Mouse (Mus musculus): ENCODE measurements around the gene Neurl4. TPM values are rescaled to one million over a fixed set of nuclear protein-coding genes. Genes with fewer than 3 reads are reported as not detected.

The Neurl4 gene
- polyA plus RNA-seq, 1 experiment from 2014 or later, result 18.7 TPM

DNA sequence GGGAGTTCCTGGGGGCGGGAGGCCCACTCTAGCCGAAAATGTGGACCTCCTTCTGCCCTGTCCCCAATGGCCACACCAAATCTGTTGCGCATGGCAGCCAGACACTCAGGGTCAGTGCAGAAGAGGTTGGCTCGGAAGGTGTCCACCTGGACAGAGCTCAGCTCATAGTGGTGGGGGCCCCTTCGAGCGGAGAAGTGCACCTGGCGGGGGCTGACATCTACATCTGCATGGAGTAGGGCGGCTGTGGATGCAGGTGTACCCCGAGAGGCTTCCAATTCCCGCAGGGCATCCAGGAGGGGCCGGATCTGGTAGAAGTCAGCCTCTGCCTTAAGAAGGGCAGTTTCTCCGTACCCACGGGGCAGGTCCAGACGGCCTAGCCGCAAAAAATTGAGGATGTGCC, 21.2 kb upstream of the Neurl4 start:
- 64% methylated on average over 15 of the region's 15 CpGs for WGBS
- no peak for ATAC-seq
- H3K4me1 ChIP-seq (ENCODE audit: control insufficient read depth, insufficient read depth, low read length), result peaks cover 12% of the 10 kb centered on the region; the same call in 1 of the 2 replicates
- peak overlapping the region; percentile 78 for H3K4me2 ChIP-seq (ENCODE audit: low read length)
- H3K27me3 ChIP-seq (ENCODE audit: control insufficient read depth, insufficient read depth, low read depth, low read length), result peaks cover 4% of the 10 kb centered on the region
- H3K27ac ChIP-seq (ENCODE audit: low read length), result no peak overlapping the region
- no peaks in the 10 kb centered on the region for H3K9me3 ChIP-seq (replicated peaks; ENCODE audit: control insufficient read depth, low read length, poor library complexity, severe bottlenecking)
- H3K36me3 ChIP-seq (ENCODE audit: control insufficient read depth, insufficient read depth, low read length), result no peaks in the 10 kb centered on the region
- no peak overlapping the region for H3K4me3 ChIP-seq (ENCODE audit: low read depth, low read length)
- no peak overlapping the region for H3K9ac ChIP-seq (ENCODE audit: low read depth, low read length)

GRCm38 (mm10) chr11:69880506-69880852, 20.4 kb upstream of the Neurl4 start:
- peak overlapping the region; percentile 43; the same call in 1 of the 2 replicates for H3K27ac ChIP-seq (ENCODE audit: low read length)
- H3K4me2 ChIP-seq (ENCODE audit: low read length), result peak overlapping the region; percentile 78
- peak overlapping the region; percentile 46 for H3K4me3 ChIP-seq (ENCODE audit: low read depth, low read length)
- ATAC-seq, result peak; percentile 56
- under 1% methylated on average over 18 of the region's 18 CpGs for WGBS
- H3K27me3 ChIP-seq (ENCODE audit: control insufficient read depth, insufficient read depth, low read depth, low read length), result peaks cover 4% of the 10 kb centered on the region
- no peaks in the 10 kb centered on the region for H3K36me3 ChIP-seq (ENCODE audit: control insufficient read depth, insufficient read depth, low read length)
- peak overlapping the region; percentile 51 for H3K9ac ChIP-seq (ENCODE audit: low read depth, low read length)
- H3K4me1 ChIP-seq (ENCODE audit: control insufficient read depth, insufficient read depth, low read length), result peaks cover 12% of the 10 kb centered on the region; the same call in 1 of the 2 replicates
- H3K9me3 ChIP-seq (replicated peaks; ENCODE audit: control insufficient read depth, low read length, poor library complexity, severe bottlenecking), result no peaks in the 10 kb centered on the region

- peak within 1 kb of the TSS; percentile 43 for H3K27ac ChIP-seq (ENCODE audit: low read length)
- peaks cover 12% of the 10 kb centered on the region; the same call in 1 of the 2 replicates for H3K4me1 ChIP-seq (ENCODE audit: control insufficient read depth, insufficient read depth, low read length)
- peak within 1 kb of the TSS; percentile 51 for H3K9ac ChIP-seq (ENCODE audit: low read depth, low read length)
- H3K27me3 ChIP-seq (ENCODE audit: control insufficient read depth, insufficient read depth, low read depth, low read length), result peaks cover 4% of the 10 kb centered on the region
- peak; percentile 82 for ATAC-seq
- H3K36me3 ChIP-seq (ENCODE audit: control insufficient read depth, insufficient read depth, low read length), result no peaks in the 10 kb centered on the region
- H3K9me3 ChIP-seq (replicated peaks; ENCODE audit: control insufficient read depth, low read length, poor library complexity, severe bottlenecking), result no peaks in the 10 kb centered on the region
- H3K4me3 ChIP-seq (ENCODE audit: low read depth, low read length), result peak within 1 kb of the TSS; percentile 46
- H3K4me2 ChIP-seq (ENCODE audit: low read length), result peak within 1 kb of the TSS; percentile 78
- 1% methylated on average over 46 of the region's 46 CpGs for WGBS
Observed at GRCm38 (mm10) chr11:69880853-69881603, 19.8 kb upstream of the Neurl4 start, which contains the start of gene Kctd11. TSS of gene Kctd11 (minus strand) at chr11:69881406.

DNA sequence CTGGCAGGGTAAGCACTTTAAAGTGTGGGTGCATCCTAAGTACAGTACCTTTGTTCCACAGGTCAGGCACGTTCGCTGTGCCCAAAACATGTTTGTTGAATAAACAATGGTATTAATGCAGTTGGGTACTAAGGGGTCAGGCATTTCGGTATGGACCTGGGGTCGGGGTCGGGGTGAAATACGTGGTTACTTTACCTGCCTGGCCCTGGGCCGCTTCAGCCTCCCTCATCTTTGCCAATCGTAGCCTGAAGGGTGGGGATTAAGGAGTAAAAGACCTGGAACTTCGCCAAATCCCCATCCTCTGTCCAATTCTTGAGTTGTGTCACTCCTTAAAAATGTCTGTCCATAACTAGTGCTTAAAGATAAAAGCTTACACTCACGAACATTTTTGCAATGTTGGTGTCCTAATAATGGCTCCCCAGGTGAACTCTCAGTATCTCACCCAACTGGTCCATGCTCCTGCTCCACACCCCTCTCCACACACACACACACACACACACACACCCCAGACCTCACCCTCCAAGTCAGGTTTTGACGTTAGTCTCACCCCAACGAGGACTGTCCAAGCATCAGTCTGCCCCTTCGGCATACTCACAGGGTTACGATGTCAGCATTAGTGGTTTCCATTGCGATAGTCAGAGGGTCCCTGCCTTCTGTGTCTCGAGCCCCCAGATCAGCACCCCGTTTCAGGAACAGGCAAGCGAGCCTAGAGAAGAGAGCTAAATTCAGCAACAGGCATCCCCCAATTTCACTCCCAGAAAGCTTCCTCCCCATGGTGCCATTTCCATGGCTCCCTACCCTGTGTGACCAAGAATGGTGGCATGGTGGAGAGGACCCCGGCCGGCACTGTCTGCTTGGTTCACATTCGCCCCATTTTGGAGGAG, 18.8 kb upstream of the Neurl4 start:
- no peaks in the 10 kb centered on the region for H3K36me3 ChIP-seq (ENCODE audit: control insufficient read depth, insufficient read depth, low read length)
- 59% methylated on average over 21 of the region's 21 CpGs for whole genome bisulfite sequencing
- H3K4me3 ChIP-seq (ENCODE audit: low read depth, low read length), result peak overlapping the region; percentile 46; the same call in 1 of the 2 replicates
- H3K4me2 ChIP-seq (ENCODE audit: low read length), result peak overlapping the region; percentile 78
- H3K9ac ChIP-seq (ENCODE audit: low read depth, low read length), result peak overlapping the region; percentile 51; the same call in 1 of the 2 replicates
- H3K27ac ChIP-seq (ENCODE audit: low read length), result no peak overlapping the region; the same call in 1 of the 2 replicates
- peaks cover 4% of the 10 kb centered on the region for H3K27me3 ChIP-seq (ENCODE audit: control insufficient read depth, insufficient read depth, low read depth, low read length)
- peaks cover 11% of the 10 kb centered on the region; the same call in 1 of the 2 replicates for H3K4me1 ChIP-seq (ENCODE audit: control insufficient read depth, insufficient read depth, low read length)
- no peak for ATAC-seq
- no peaks in the 10 kb centered on the region for H3K9me3 ChIP-seq (replicated peaks; ENCODE audit: control insufficient read depth, low read length, poor library complexity, severe bottlenecking)

- Histone ChIP-seq H3K36me3 (ENCODE audit: control insufficient read depth, insufficient read depth, low read length) (no peaks in the 10 kb centered on the region), H3K27me3 (ENCODE audit: control insufficient read depth, insufficient read depth, low read depth, low read length) (peaks cover 4% of the 10 kb centered on the region), H3K4me3 (ENCODE audit: low read depth, low read length) (no peak overlapping the region), H3K9me3 (replicated peaks; ENCODE audit: control insufficient read depth, low read length, poor library complexity, severe bottlenecking) (no peaks in the 10 kb centered on the region), H3K4me1 (ENCODE audit: control insufficient read depth, insufficient read depth, low read length) (peaks cover 10% of the 10 kb centered on the region; the same call in 1 of the 2 replicates), H3K27ac (ENCODE audit: low read length) (no peak overlapping the region), H3K4me2 (ENCODE audit: low read length) (no peak overlapping the region), H3K9ac (ENCODE audit: low read depth, low read length) (no peak overlapping the region)
- ATAC-seq, result no peak
- 67% methylated on average over 4 of the region's 4 CpGs for WGBS
Observed at GRCm38 (mm10) chr11:69883066-69883465, 17.8 kb upstream of the Neurl4 start.

GRCm38 (mm10) chr11:69883527-69884151, 17.2 kb upstream of the Neurl4 start:
- no peak overlapping the region for H3K4me3 ChIP-seq (ENCODE audit: low read depth, low read length)
- no peak overlapping the region for H3K9ac ChIP-seq (ENCODE audit: low read depth, low read length)
- no peak for ATAC-seq
- no peak overlapping the region for H3K27ac ChIP-seq (ENCODE audit: low read length)
- H3K36me3 ChIP-seq (ENCODE audit: control insufficient read depth, insufficient read depth, low read length), result no peaks in the 10 kb centered on the region
- H3K27me3 ChIP-seq (ENCODE audit: control insufficient read depth, insufficient read depth, low read depth, low read length), result peaks cover 4% of the 10 kb centered on the region
- no peaks in the 10 kb centered on the region for H3K9me3 ChIP-seq (replicated peaks; ENCODE audit: control insufficient read depth, low read length, poor library complexity, severe bottlenecking)
- 89% methylated on average over 8 of the region's 8 CpGs for whole genome bisulfite sequencing
- H3K4me1 ChIP-seq (ENCODE audit: control insufficient read depth, insufficient read depth, low read length), result peaks cover 10% of the 10 kb centered on the region; the same call in 1 of the 2 replicates
- no peak overlapping the region for H3K4me2 ChIP-seq (ENCODE audit: low read length)

DNA sequence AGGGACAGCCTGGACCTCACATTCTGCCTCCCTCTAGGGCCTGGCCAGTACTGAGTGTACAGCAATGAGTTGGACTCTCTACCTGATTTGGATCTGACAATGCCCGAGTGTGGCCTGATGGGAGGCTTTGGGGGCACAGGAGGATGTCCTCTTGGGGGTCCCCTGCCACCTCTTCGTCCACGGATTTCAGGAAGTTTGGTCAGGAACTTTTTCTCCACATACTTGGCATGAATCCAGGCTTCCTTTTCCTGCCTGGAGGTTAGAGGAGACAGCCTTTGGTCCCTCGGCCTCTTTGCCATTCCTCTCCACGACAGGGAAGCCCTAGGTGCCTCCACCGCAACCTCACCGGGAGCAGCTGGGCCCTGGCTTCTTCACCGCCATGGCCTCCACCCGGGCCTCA, 16.6 kb upstream of the Neurl4 start:
- Histone ChIP-seq H3K4me1 (ENCODE audit: control insufficient read depth, insufficient read depth, low read length) (peaks cover 10% of the 10 kb centered on the region; the same call in 1 of the 2 replicates), H3K4me2 (ENCODE audit: low read length) (no peak overlapping the region), H3K9ac (ENCODE audit: low read depth, low read length) (no peak overlapping the region), H3K9me3 (replicated peaks; ENCODE audit: control insufficient read depth, low read length, poor library complexity, severe bottlenecking) (no peaks in the 10 kb centered on the region), H3K36me3 (ENCODE audit: control insufficient read depth, insufficient read depth, low read length) (no peaks in the 10 kb centered on the region), H3K4me3 (ENCODE audit: low read depth, low read length) (no peak overlapping the region), H3K27me3 (ENCODE audit: control insufficient read depth, insufficient read depth, low read depth, low read length) (peaks cover 4% of the 10 kb centered on the region), H3K27ac (ENCODE audit: low read length) (no peak overlapping the region)
- ATAC-seq, result no peak
- 83% methylated on average over 9 of the region's 9 CpGs for WGBS

DNA sequence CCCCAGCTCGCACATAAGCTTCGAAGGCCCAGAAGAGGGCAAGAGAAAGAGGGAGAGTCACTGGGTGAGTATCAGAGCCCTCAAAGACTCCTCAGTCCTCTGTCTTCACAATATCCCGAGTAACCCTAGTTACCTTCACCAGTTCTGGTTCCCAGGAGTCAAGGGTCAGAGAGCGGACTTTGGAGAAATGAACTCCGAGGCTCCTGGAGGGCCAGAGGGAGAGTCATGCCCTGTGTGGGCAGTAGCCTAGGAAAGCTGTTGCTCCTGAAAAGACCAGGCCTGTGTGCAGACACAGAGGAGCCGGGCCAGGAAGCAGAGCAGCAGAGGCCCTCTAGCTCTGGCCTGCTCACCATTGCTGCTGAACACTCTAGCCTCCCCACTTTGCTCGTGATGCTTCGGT, 16.2 kb upstream of the Neurl4 start:
- Histone ChIP-seq H3K4me1 (ENCODE audit: control insufficient read depth, insufficient read depth, low read length) (peaks cover 10% of the 10 kb centered on the region; the same call in 1 of the 2 replicates), H3K36me3 (ENCODE audit: control insufficient read depth, insufficient read depth, low read length) (no peaks in the 10 kb centered on the region), H3K27ac (ENCODE audit: low read length) (no peak overlapping the region), H3K27me3 (ENCODE audit: control insufficient read depth, insufficient read depth, low read depth, low read length) (peaks cover 4% of the 10 kb centered on the region), H3K4me3 (ENCODE audit: low read depth, low read length) (no peak overlapping the region), H3K9me3 (replicated peaks; ENCODE audit: control insufficient read depth, low read length, poor library complexity, severe bottlenecking) (no peaks in the 10 kb centered on the region), H3K4me2 (ENCODE audit: low read length) (no peak overlapping the region), H3K9ac (ENCODE audit: low read depth, low read length) (no peak overlapping the region)
- WGBS, result 88% methylated on average over 8 of the region's 8 CpGs
- ATAC-seq, result no peak
